Mouse (Mus musculus): ENCODE results near the gene Wbp2. TPM values are rescaled to one million over a fixed set of nuclear protein-coding genes. Genes with fewer than 3 reads are reported as not detected.

Wbp2 gene
- polyA plus RNA-seq, 1 experiment from 2014 or later, result 86.8 TPM

DNA sequence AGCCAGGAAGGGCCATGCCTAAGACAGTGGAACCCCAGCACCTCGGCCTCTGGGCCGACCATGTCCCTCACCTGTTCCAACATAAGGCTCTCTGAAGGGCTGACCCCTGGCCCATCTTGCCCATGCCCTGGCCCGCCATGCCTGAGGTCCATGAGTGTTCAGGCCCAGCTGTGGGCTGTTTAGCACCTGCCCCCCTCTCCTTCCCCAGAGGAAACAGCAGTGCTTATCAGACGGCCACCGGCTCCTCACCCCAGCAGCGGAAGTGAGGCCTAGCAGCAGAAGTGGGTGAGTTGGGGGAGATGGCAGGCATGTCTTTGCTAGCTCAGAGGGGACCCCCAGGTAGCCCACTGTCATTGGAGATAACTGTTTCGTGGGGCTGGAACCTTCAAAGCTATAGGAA, 10.0 kb downstream of the Wbp2 start:
- Histone ChIP-seq H3K27me3 (ENCODE audit: control insufficient read depth, insufficient read depth, low read length) (no peaks in the 10 kb centered on the region), H3K4me2 (no peak overlapping the region), H3K4me3 (ENCODE audit: low read depth, low read length) (no peak overlapping the region), H3K9ac (ENCODE audit: low read length) (no peak overlapping the region), H3K9me3 (ENCODE audit: control insufficient read depth, low read length) (no peaks in the 10 kb centered on the region), H3K27ac (ENCODE audit: low read depth, low read length) (no peak overlapping the region), H3K4me1 (ENCODE audit: control insufficient read depth, insufficient read depth, low read length) (peaks cover 18% of the 10 kb centered on the region), H3K36me3 (ENCODE audit: control insufficient read depth, insufficient read depth, low read length) (peaks cover 7% of the 10 kb centered on the region)
- no peak for DNase-seq (ENCODE audit: low spot score, missing footprints)
- no peak for ATAC-seq (ENCODE audit: low FRiP score)
- WGBS, result 89% methylated on average over 7 of the region's 7 CpGs

DNA sequence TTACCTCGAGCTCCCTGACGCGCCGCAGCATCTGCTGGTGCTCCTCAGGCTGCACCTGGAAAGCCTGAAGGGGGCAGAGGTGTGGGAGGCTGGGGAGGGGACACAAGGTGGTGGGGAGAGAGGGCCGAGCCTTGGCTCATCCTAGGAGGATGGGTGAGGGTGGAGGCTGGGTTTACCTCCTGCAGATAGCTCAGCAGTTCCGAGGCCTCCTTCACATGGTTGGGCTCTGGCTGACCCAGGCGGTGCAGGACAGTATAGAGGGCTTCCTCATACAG, 10.6 kb downstream of the Wbp2 start:
- H3K27ac ChIP-seq (ENCODE audit: low read depth, low read length), result no peak overlapping the region
- DNase-seq (ENCODE audit: low spot score, missing footprints) (no peak), ATAC-seq (ENCODE audit: low FRiP score) (no peak)
- no peaks in the 10 kb centered on the region for H3K27me3 ChIP-seq (ENCODE audit: control insufficient read depth, insufficient read depth, low read length)
- H3K4me3 ChIP-seq (ENCODE audit: low read depth, low read length), result no peak overlapping the region
- peaks cover 18% of the 10 kb centered on the region for H3K4me1 ChIP-seq (ENCODE audit: control insufficient read depth, insufficient read depth, low read length)
- H3K36me3 ChIP-seq (ENCODE audit: control insufficient read depth, insufficient read depth, low read length), result peaks cover 7% of the 10 kb centered on the region; the same call in 1 of the 2 replicates
- no peaks in the 10 kb centered on the region for H3K9me3 ChIP-seq (ENCODE audit: control insufficient read depth, low read length)
- H3K9ac ChIP-seq (ENCODE audit: low read length), result no peak overlapping the region
- H3K4me2 ChIP-seq, result no peak overlapping the region
- 51% methylated on average over 7 of the region's 7 CpGs for WGBS

DNA sequence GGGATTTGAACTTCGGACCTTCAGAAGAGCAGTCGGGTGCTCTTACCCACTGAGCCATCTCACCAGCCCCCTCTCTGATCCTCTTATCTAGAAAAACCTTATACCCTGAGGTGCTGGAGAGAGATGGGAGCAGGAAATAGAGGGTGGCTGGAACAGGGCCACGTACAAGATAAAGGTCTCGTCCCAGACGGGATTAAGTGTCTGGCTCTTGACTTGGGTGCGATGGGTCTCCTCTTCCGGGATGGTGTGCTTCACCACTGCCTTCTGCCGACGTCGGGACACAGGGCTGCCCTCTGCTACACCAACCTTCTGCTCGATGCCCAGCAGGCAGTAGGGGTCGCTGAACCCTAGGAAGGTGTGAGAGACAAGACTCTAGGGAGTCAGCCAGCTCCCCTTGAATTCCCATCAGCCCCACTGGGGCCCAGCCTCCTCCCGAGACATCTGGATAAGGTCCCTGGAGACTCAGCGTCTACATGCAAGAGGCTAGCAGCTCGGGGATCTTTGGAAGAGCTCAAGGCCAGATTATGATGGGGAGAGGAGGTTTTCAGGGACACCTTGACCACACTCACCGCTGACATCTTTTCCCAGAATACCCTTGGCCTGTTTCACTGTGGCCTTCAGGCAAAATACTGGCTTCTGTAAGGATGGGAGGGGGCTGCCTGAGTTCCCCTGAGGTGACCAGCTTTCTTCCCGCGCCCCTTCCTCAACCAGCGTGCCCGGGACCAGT, 11.1 kb downstream of the Wbp2 start:
- H3K36me3 ChIP-seq (ENCODE audit: control insufficient read depth, insufficient read depth, low read length), result peaks cover 7% of the 10 kb centered on the region; the same call in 1 of the 2 replicates
- peaks cover 18% of the 10 kb centered on the region for H3K4me1 ChIP-seq (ENCODE audit: control insufficient read depth, insufficient read depth, low read length)
- H3K4me2 ChIP-seq, result no peak overlapping the region
- DNase-seq (ENCODE audit: low spot score, missing footprints) (no peak), ATAC-seq (ENCODE audit: low FRiP score) (no peak)
- H3K9ac ChIP-seq (ENCODE audit: low read length), result no peak overlapping the region
- H3K9me3 ChIP-seq (ENCODE audit: control insufficient read depth, low read length), result no peaks in the 10 kb centered on the region
- no peaks in the 10 kb centered on the region for H3K27me3 ChIP-seq (ENCODE audit: control insufficient read depth, insufficient read depth, low read length)
- H3K4me3 ChIP-seq (ENCODE audit: low read depth, low read length), result no peak overlapping the region
- 61% methylated on average over 20 of the region's 20 CpGs for WGBS
- no peak overlapping the region for H3K27ac ChIP-seq (ENCODE audit: low read depth, low read length)

DNA sequence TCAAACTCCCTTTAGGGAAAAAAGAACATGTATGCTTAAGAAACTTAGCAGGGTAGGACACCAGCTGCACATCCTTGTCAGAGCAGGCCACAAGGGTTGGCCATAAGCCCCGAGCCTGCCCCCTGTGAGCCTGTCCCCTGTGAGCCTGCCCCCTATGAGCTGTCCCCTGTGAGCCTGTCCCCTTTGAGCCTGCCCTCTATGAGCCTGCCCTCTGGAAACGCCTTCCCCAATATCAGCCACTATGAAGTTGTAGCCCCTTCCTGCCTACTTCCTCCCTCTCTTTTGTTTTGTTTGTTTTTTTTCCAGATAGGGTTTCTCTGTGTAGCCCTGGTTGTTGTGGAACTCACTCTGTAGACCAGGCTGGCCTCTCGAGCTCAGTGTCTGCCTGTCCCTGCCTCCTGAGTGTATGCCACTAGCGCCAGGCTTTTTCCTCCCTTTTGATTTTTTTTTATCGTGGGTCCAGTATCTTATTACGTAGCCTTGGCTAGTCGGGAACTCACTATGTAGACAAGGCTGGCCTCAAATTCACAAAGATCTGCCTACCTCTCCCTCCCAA, 12.3 kb downstream of the Wbp2 start:
- H3K4me1 ChIP-seq (ENCODE audit: control insufficient read depth, insufficient read depth, low read length), result peaks cover 16% of the 10 kb centered on the region
- no peak overlapping the region for H3K9ac ChIP-seq (ENCODE audit: low read length)
- DNase-seq (ENCODE audit: low spot score, missing footprints) (no peak), ATAC-seq (ENCODE audit: low FRiP score) (no peak)
- no peak overlapping the region for H3K4me2 ChIP-seq
- H3K27ac ChIP-seq (ENCODE audit: low read depth, low read length), result no peak overlapping the region
- H3K4me3 ChIP-seq (ENCODE audit: low read depth, low read length), result no peak overlapping the region
- 73% methylated on average over 7 of the region's 7 CpGs for WGBS
- H3K36me3 ChIP-seq (ENCODE audit: control insufficient read depth, insufficient read depth, low read length), result 0 out of 2 replicates have a peak, but pooled peaks cover 2% of the 10 kb centered on the region
- H3K9me3 ChIP-seq (ENCODE audit: control insufficient read depth, low read length), result no peaks in the 10 kb centered on the region
- H3K27me3 ChIP-seq (ENCODE audit: control insufficient read depth, insufficient read depth, low read length), result no peaks in the 10 kb centered on the region

DNA sequence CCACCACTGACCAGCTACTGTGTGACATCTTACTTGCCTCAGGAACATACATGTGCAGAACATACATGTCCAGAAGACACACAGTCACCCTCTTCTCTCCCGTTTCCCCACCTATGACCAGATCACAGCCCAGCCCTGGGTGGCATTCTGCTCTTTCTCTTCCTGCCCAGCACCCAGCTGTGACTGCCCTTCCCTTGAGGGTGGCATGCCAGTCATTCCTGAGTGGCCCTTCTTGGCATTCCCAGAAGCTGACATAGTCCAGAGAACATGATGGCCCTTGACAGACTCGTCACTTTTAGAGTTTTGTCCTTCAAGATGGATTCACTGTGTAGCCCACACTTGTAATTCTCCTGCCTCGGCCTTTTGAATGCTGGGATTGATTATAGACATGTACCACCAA, 14.2 kb downstream of the Wbp2 start:
- Histone ChIP-seq H3K4me1 (ENCODE audit: control insufficient read depth, insufficient read depth, low read length) (no peaks in the 10 kb centered on the region; the same call in 1 of the 2 replicates), H3K4me3 (ENCODE audit: low read depth, low read length) (no peak overlapping the region), H3K4me2 (no peak overlapping the region), H3K27ac (ENCODE audit: low read depth, low read length) (no peak overlapping the region), H3K27me3 (ENCODE audit: control insufficient read depth, insufficient read depth, low read length) (no peaks in the 10 kb centered on the region), H3K36me3 (ENCODE audit: control insufficient read depth, insufficient read depth, low read length) (no peaks in the 10 kb centered on the region), H3K9ac (ENCODE audit: low read length) (no peak overlapping the region), H3K9me3 (ENCODE audit: control insufficient read depth, low read length) (no peaks in the 10 kb centered on the region)
- DNase-seq (ENCODE audit: low spot score, missing footprints) (no peak), ATAC-seq (ENCODE audit: low FRiP score) (no peak)
- 86% methylated on average over 3 of the region's 3 CpGs for WGBS

DNA sequence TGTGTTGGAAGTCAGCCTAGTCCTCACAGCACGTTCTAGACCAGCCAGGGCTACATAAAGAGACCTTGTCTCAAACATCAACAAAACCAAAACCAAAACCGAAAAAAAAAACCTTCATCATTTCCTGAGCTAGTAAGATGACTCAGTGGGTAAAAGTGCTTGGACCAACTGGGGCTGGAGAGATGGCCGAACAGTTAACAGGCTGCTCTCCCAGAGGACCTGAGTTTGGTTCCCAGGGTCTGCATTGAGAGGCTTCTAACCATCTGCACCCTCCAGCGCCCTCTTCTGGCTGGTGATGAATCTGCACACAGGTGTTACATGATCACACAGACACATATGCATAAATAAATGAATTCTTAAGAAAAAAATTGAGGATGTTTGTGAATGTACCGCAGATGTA, 15.3 kb downstream of the Wbp2 start:
- no peaks in the 10 kb centered on the region for H3K9me3 ChIP-seq (ENCODE audit: control insufficient read depth, low read length)
- no peaks in the 10 kb centered on the region for H3K27me3 ChIP-seq (ENCODE audit: control insufficient read depth, insufficient read depth, low read length)
- DNase-seq (ENCODE audit: low spot score, missing footprints), result no peak
- WGBS, result 70% methylated on average over 5 of the region's 5 CpGs
- no peak for ATAC-seq (ENCODE audit: low FRiP score)
- no peak overlapping the region for H3K4me3 ChIP-seq (ENCODE audit: low read depth, low read length)
- H3K4me2 ChIP-seq, result no peak overlapping the region
- H3K27ac ChIP-seq (ENCODE audit: low read depth, low read length), result no peak overlapping the region
- H3K9ac ChIP-seq (ENCODE audit: low read length), result no peak overlapping the region
- no peaks in the 10 kb centered on the region for H3K36me3 ChIP-seq (ENCODE audit: control insufficient read depth, insufficient read depth, low read length)
- H3K4me1 ChIP-seq (ENCODE audit: control insufficient read depth, insufficient read depth, low read length), result no peaks in the 10 kb centered on the region; the same call in 1 of the 2 replicates

DNA sequence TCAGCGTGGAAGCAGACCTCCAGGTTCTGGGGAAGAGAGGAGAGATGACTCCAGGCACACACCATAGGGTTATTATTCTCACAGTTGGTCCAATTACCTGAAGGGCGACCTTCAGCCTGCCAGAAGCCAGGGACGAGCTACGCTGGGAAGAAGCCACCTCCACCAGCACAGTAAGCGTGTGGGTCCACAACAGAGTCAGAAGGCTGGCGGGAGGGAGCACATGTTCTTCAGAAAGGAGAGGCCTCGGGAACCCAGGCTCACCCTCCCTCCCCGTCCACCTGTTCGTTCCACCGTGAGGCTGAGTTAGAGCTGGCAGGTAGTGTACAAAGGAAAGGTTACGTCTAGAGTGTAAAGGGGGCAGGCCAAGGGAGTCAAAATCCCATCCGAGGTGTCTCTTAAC, 21.4 kb downstream of the Wbp2 start:
- H3K4me1 ChIP-seq (ENCODE audit: control insufficient read depth, insufficient read depth, low read length), result no peaks in the 10 kb centered on the region
- H3K9me3 ChIP-seq (ENCODE audit: control insufficient read depth, low read length), result no peaks in the 10 kb centered on the region
- no peak overlapping the region for H3K9ac ChIP-seq (ENCODE audit: low read length)
- DNase-seq (ENCODE audit: low spot score, missing footprints) (no peak), ATAC-seq (ENCODE audit: low FRiP score) (no peak)
- H3K27ac ChIP-seq (ENCODE audit: low read depth, low read length), result no peak overlapping the region
- H3K4me3 ChIP-seq (ENCODE audit: low read depth, low read length), result no peak overlapping the region
- H3K27me3 ChIP-seq (ENCODE audit: control insufficient read depth, insufficient read depth, low read length), result no peaks in the 10 kb centered on the region
- no peak overlapping the region for H3K4me2 ChIP-seq
- 90% methylated on average over 12 of the region's 12 CpGs for WGBS
- H3K36me3 ChIP-seq (ENCODE audit: control insufficient read depth, insufficient read depth, low read length), result no peaks in the 10 kb centered on the region; the same call in 1 of the 2 replicates

DNA sequence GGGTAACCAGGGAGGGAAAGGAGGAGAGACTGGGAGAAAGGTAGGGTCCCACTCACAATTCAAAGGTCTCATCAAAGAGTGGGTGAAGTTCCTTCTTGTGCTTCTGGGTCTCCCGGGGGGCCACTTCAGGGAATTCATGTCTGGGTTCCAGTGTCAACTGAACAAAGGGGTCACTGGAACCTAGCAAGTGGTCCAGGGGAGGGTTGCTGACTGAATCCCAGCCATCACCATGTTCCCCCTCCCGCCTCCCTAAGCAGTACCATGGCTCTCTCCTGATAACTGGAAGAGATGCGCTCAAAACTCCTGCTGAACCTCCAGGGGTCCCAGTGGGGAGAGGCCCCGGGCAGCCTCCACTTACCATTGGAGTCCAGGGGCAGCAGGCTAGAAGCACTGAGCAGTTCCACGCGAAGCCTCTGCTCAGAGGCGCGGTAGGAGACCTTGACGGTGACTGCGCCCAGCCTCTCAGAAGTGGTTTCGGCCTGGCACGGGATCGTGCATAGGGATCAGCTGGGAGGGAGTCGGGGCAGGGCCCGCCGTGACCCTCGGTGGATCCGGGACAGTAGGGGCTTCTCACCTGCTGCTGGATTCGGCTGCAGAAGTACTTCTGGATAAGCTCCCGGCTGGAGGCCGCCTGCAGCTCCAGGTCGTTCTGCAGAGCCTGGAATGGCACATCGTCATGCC, 22.5 kb downstream of the Wbp2 start:
- H3K4me1 ChIP-seq (ENCODE audit: control insufficient read depth, insufficient read depth, low read length), result no peaks in the 10 kb centered on the region

DNA sequence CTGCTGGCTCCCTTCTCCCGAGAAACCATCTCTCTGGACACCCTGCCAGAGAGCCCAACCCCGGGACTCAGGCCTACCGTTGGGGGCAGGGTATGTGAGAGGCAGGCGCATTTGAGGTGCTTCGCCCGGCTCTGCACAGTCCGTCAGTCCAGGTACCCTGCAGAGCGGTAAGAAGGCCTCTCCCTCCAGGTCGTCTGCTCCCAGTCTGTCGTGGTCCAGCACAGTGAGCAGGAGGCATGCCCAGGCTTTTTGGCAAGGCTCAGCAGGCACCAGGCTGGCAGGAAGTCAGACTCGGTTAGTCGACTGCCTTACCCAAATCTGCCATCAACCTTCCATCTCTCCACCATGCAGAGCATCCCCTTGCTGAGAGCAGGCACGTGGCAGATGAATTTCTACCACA, 23.2 kb downstream of the Wbp2 start:
- WGBS, result 71% methylated on average over 13 of the region's 13 CpGs
- Histone ChIP-seq H3K36me3 (ENCODE audit: control insufficient read depth, insufficient read depth, low read length) (peaks cover 11% of the 10 kb centered on the region), H3K27me3 (ENCODE audit: control insufficient read depth, insufficient read depth, low read length) (no peaks in the 10 kb centered on the region), H3K9ac (ENCODE audit: low read length) (no peak overlapping the region), H3K27ac (ENCODE audit: low read depth, low read length) (no peak overlapping the region), H3K9me3 (ENCODE audit: control insufficient read depth, low read length) (no peaks in the 10 kb centered on the region), H3K4me1 (ENCODE audit: control insufficient read depth, insufficient read depth, low read length) (no peaks in the 10 kb centered on the region), H3K4me2 (no peak overlapping the region), H3K4me3 (ENCODE audit: low read depth, low read length) (no peak overlapping the region)
- no peak for ATAC-seq (ENCODE audit: low FRiP score)
- no peak for DNase-seq (ENCODE audit: low spot score, missing footprints)

More for the DNA sequence above, 22.5 kb downstream of the Wbp2 start:
- DNase-seq (ENCODE audit: low spot score, missing footprints) (no peak), ATAC-seq (ENCODE audit: low FRiP score) (no peak)
- Histone ChIP-seq H3K9ac (ENCODE audit: low read length) (no peak overlapping the region), H3K27me3 (ENCODE audit: control insufficient read depth, insufficient read depth, low read length) (no peaks in the 10 kb centered on the region), H3K36me3 (ENCODE audit: control insufficient read depth, insufficient read depth, low read length) (peaks cover 4% of the 10 kb centered on the region), H3K27ac (ENCODE audit: low read depth, low read length) (no peak overlapping the region), H3K4me2 (no peak overlapping the region), H3K4me3 (ENCODE audit: low read depth, low read length) (no peak overlapping the region), H3K9me3 (ENCODE audit: control insufficient read depth, low read length) (no peaks in the 10 kb centered on the region)
- 64% methylated on average over 23 of the region's 23 CpGs for WGBS
